ENCODE assay signal across 29 mouse cellular contexts in genomic region chr10:28200609-28201008, GRCm38 (mm10).
DNase-seq lines count a peak whose midpoint lies in the region; ATAC-seq lines count a peak whose summit lies in the region.
"Had no signal": no experiment of that assay in that cellular context is flagged by ENCODE, and none has a peak within 500 bp of the region (broad histone marks: within the 10 kb centered on the region; RNA-seq: fewer than 3 reads in every experiment).

No protein-coding gene starts in this region.

- H3K36me3 ChIP-seq in embryonic facial prominence, embryonic 14.5 days (ENCODE audit: control insufficient read depth, insufficient read depth, low read length) = no peaks in the 10 kb centered on the region
- H3K36me3 ChIP-seq in embryonic facial prominence, embryonic 10.5 days (replicated peaks) = no peaks in the 10 kb centered on the region
- no peaks in the 10 kb centered on the region for H3K36me3 ChIP-seq in midbrain, embryonic 12.5 days
- no peaks in the 10 kb centered on the region for H3K36me3 ChIP-seq in midbrain, embryonic 10.5 days
- H3K36me3 ChIP-seq in neural tube, embryonic 12.5 days = no peaks in the 10 kb centered on the region
- H3K36me3 ChIP-seq: embryonic facial prominence, embryonic 12.5 days; embryonic facial prominence, embryonic 15.5 days; forebrain, embryonic 10.5 days; forebrain, embryonic 12.5 days; G1E had no signal

- no peak for DNase-seq in embryonic facial prominence, embryonic 14.5 days (ENCODE audit: low spot score)
- DNase-seq in embryonic facial prominence, embryonic 10.5 days (ENCODE audit: low spot score) = no peak
- DNase-seq in midbrain, embryonic 10.5 days (ENCODE audit: low spot score) = no peak
- DNase-seq in neural tube, embryonic 10.5 days (ENCODE audit: extremely low spot score, low spot score) = no peak
- DNase-seq: adrenal gland, adult 8-10 months; adrenal gland, postnatal 14 days; adrenal gland, postnatal 36 days; B cell, adult 2 months; cerebellum, adult 11 months; cerebellum, adult 18-20 months; cerebellum, adult 8-10 months; cerebellum, adult 9-11 months; cerebellum, postnatal 14 days; cerebellum, postnatal 36 days; embryo, embryonic 11 days had no signal

- H3K4me2 ChIP-seq in embryonic facial prominence, embryonic 14.5 days (ENCODE audit: low read depth, low read length) = no peak overlapping the region
- no peak overlapping the region for H3K4me2 ChIP-seq in midbrain, embryonic 12.5 days (replicated peaks)
- H3K4me2 ChIP-seq in neural tube, embryonic 12.5 days (replicated peaks) = no peak overlapping the region
- H3K4me2 ChIP-seq: embryonic facial prominence, embryonic 12.5 days; embryonic facial prominence, embryonic 15.5 days; forebrain, embryonic 12.5 days had no signal

- no peaks in the 10 kb centered on the region for H3K9me3 ChIP-seq in embryonic facial prominence, embryonic 14.5 days (ENCODE audit: control insufficient read depth, low read length)
- H3K9me3 ChIP-seq in embryonic facial prominence, embryonic 10.5 days = no peaks in the 10 kb centered on the region
- no peaks in the 10 kb centered on the region for H3K9me3 ChIP-seq in midbrain, embryonic 12.5 days
- H3K9me3 ChIP-seq in midbrain, embryonic 10.5 days (replicated peaks) = no peaks in the 10 kb centered on the region
- H3K9me3 ChIP-seq in neural tube, embryonic 12.5 days = no peaks in the 10 kb centered on the region
- H3K9me3 ChIP-seq: embryonic facial prominence, embryonic 12.5 days; embryonic facial prominence, embryonic 15.5 days; forebrain, embryonic 10.5 days; forebrain, embryonic 12.5 days; G1E had no signal

- no peaks in the 10 kb centered on the region for H3K27me3 ChIP-seq in embryonic facial prominence, embryonic 14.5 days (replicated peaks; ENCODE audit: control insufficient read depth, insufficient read depth, low read length)
- H3K27me3 ChIP-seq in embryonic facial prominence, embryonic 10.5 days (replicated peaks; ENCODE audit: low read depth, poor library complexity, severe bottlenecking) = no peaks in the 10 kb centered on the region
- no peaks in the 10 kb centered on the region for H3K27me3 ChIP-seq in midbrain, embryonic 12.5 days
- H3K27me3 ChIP-seq in midbrain, embryonic 10.5 days (ENCODE audit: low read depth, poor library complexity, severe bottlenecking) = no peaks in the 10 kb centered on the region
- H3K27me3 ChIP-seq in neural tube, embryonic 12.5 days (replicated peaks) = no peaks in the 10 kb centered on the region
- H3K27me3 ChIP-seq: CH12.LX; embryonic facial prominence, embryonic 12.5 days; embryonic facial prominence, embryonic 15.5 days; forebrain, embryonic 12.5 days; Patski had no signal

- no peaks in the 10 kb centered on the region for H3K4me1 ChIP-seq in embryonic facial prominence, embryonic 14.5 days (ENCODE audit: control insufficient read depth, insufficient read depth, low read length)
- H3K4me1 ChIP-seq in embryonic facial prominence, embryonic 10.5 days = no peaks in the 10 kb centered on the region
- H3K4me1 ChIP-seq in midbrain, embryonic 12.5 days = no peaks in the 10 kb centered on the region
- no peaks in the 10 kb centered on the region for H3K4me1 ChIP-seq in midbrain, embryonic 10.5 days
- H3K4me1 ChIP-seq in neural tube, embryonic 12.5 days = no peaks in the 10 kb centered on the region
- H3K4me1 ChIP-seq: embryonic facial prominence, embryonic 12.5 days; embryonic facial prominence, embryonic 15.5 days; forebrain, embryonic 10.5 days; forebrain, embryonic 12.5 days had no signal

- no peak overlapping the region for H3K4me3 ChIP-seq in embryonic facial prominence, embryonic 14.5 days (ENCODE audit: low read depth, low read length)
- no peak overlapping the region for H3K4me3 ChIP-seq in embryonic facial prominence, embryonic 10.5 days
- H3K4me3 ChIP-seq in midbrain, embryonic 12.5 days = no peak overlapping the region
- H3K4me3 ChIP-seq in midbrain, embryonic 10.5 days = no peak overlapping the region
- H3K4me3 ChIP-seq in neural tube, embryonic 12.5 days = no peak overlapping the region
- H3K4me3 ChIP-seq: embryonic facial prominence, embryonic 12.5 days; embryonic facial prominence, embryonic 15.5 days; erythroblast, embryonic 14.5 days; forebrain, embryonic 10.5 days; forebrain, embryonic 12.5 days had no signal

- no peak overlapping the region for H3K9ac ChIP-seq in embryonic facial prominence, embryonic 14.5 days (ENCODE audit: low read depth, low read length)
- no peak overlapping the region for H3K9ac ChIP-seq in midbrain, embryonic 12.5 days (replicated peaks)
- H3K9ac ChIP-seq in neural tube, embryonic 12.5 days = no peak overlapping the region
- H3K9ac ChIP-seq: embryonic facial prominence, embryonic 12.5 days; embryonic facial prominence, embryonic 15.5 days; forebrain, embryonic 12.5 days had no signal

- H3K27ac ChIP-seq in embryonic facial prominence, embryonic 14.5 days (replicated peaks; ENCODE audit: low read depth, low read length) = no peak overlapping the region
- no peak overlapping the region for H3K27ac ChIP-seq in embryonic facial prominence, embryonic 10.5 days (replicated peaks)
- no peak overlapping the region for H3K27ac ChIP-seq in midbrain, embryonic 12.5 days (replicated peaks)
- no peak overlapping the region for H3K27ac ChIP-seq in midbrain, embryonic 10.5 days (replicated peaks)
- H3K27ac ChIP-seq in neural tube, embryonic 12.5 days = no peak overlapping the region
- H3K27ac ChIP-seq: embryonic facial prominence, embryonic 12.5 days; embryonic facial prominence, embryonic 15.5 days; forebrain, embryonic 10.5 days; forebrain, embryonic 12.5 days had no signal

- ATAC-seq in embryonic facial prominence, embryonic 14.5 days (ENCODE audit: low read depth) = 0 out of 2 replicates have a peak, but pooled peaks have one; percentile 60
- ATAC-seq in midbrain, embryonic 12.5 days (ENCODE audit: low FRiP score, low read depth) = peak; percentile 72; the same call in 1 of the 2 replicates
- 0 out of 2 replicates have a peak, but pooled peaks have one; percentile 74 for ATAC-seq in neural tube, embryonic 12.5 days (ENCODE audit: low FRiP score, low read depth)
- ATAC-seq: activated CD4-positive, CD25-positive, alpha-beta regulatory T cell, adult 4 months; CD4-positive, CD25-positive, alpha-beta regulatory T cell, adult 4 months; forebrain, embryonic 14.5 days; forebrain, embryonic 16.5 days; Patski had no signal

- 93% methylated on average over 3 of the region's 3 CpGs for WGBS in embryonic facial prominence, embryonic 14.5 days
- WGBS in embryonic facial prominence, embryonic 10.5 days = 90% methylated on average over 3 of the region's 3 CpGs
- 78% methylated on average over 3 of the region's 3 CpGs for WGBS in midbrain, embryonic 12.5 days
- WGBS in midbrain, embryonic 10.5 days = 88% methylated on average over 3 of the region's 3 CpGs
- 80% methylated on average over 3 of the region's 3 CpGs for WGBS in neural tube, embryonic 12.5 days
